Mouse (Mus musculus): Measurements from ENCODE around the gene Mocs3. TPM values are rescaled to one million over a fixed set of nuclear protein-coding genes. Genes with fewer than 3 reads are reported as not detected.

Gene Mocs3
- not detected in 2 replicates for polyA plus RNA-seq (2012; ENCODE audit: insufficient read depth, insufficient read length, low replicate concordance, missing spikeins)

DNA sequence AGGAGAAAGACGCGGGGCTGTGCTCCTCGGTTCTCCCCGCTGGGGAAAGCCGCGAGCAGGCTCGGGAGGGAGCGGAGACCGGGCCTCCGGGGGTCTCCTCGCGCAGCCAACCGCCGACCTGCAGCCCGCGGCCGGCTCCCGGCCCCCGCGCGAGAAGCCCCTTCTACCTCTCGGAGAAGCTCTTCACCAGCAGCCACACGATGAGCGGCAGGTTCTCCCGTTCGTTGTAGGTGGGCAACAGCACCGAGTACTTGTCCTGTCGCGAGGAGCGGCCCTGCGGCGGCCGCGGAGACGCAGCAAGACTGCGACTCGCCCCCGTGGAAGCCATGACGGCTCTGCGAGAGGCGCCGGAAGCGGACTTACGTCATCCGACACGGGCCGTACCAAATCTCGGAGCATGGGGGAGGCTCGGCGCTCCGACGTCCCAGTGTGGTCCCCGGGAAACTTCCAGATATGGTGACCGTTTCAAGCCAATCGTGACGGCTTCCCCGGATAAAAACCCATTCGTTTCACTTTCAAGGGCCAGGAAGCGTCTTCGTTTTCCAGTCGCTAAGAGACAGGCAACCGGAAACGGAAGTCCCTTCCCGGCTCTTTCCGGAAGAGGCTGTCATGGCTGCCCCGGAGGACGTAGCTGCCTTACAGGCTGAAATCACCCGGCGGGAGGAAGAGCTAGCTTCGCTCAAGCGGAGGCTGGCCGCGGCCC is at the start of gene Mocs3, which contains the start of the genes Gm20716 and Dpm1:
TSS of gene Mocs3 (plus strand) at position 597 of the 703 bp plus-strand sequence.
TSS of gene Gm20716 (minus strand) at position 339 of the 703 bp plus-strand sequence.
TSS of gene Dpm1 (minus strand) at position 566 of the 703 bp plus-strand sequence.
- Histone ChIP-seq H3K4me3 (ENCODE audit: insufficient read depth, low read depth, low read length) (peak within 1 kb of the TSS; percentile 65), H3K27ac (ENCODE audit: insufficient read depth, low read depth, low read length) (peak within 1 kb of the TSS; percentile 98), H3K4me1 (ENCODE audit: control insufficient read depth, insufficient read depth, low read length) (peaks cover 16% of the 10 kb centered on the region)
- TF ChIP-seq CTCF (IDR thresholded peaks at IDR 0.05; ENCODE audit: insufficient read depth, low read depth, low read length) (no peak), POLR2A (IDR thresholded peaks at IDR 0.05; ENCODE audit: insufficient read depth, low read depth, low read length) (peak; percentile 83)
- WGBS: under 1% methylated on average over 73 of the region's 73 CpGs

- Histone ChIP-seq H3K4me3 (ENCODE audit: insufficient read depth, low read depth, low read length) (no peak overlapping the region), H3K27ac (ENCODE audit: insufficient read depth, low read depth, low read length) (no peak overlapping the region), H3K4me1 (ENCODE audit: control insufficient read depth, insufficient read depth, low read length) (peaks cover 8% of the 10 kb centered on the region)
- TF ChIP-seq CTCF (IDR thresholded peaks at IDR 0.05; ENCODE audit: insufficient read depth, low read depth, low read length) (no peak), POLR2A (IDR thresholded peaks at IDR 0.05; ENCODE audit: insufficient read depth, low read depth, low read length) (no peak)
- 65% methylated on average over 2 of the region's 2 CpGs for WGBS
These were observed 38.6 kb upstream of the Mocs3 start for GRCm38 (mm10) chr2:168191856-168192255.

- Histone ChIP-seq H3K27ac (ENCODE audit: insufficient read depth, low read depth, low read length) (no peak overlapping the region), H3K4me3 (ENCODE audit: insufficient read depth, low read depth, low read length) (no peak overlapping the region), H3K4me1 (ENCODE audit: control insufficient read depth, insufficient read depth, low read length) (peaks cover 8% of the 10 kb centered on the region)
- WGBS: 56% methylated on average over 2 of the region's 2 CpGs
- TF ChIP-seq POLR2A (IDR thresholded peaks at IDR 0.05; ENCODE audit: insufficient read depth, low read depth, low read length) (no peak), CTCF (IDR thresholded peaks at IDR 0.05; ENCODE audit: insufficient read depth, low read depth, low read length) (no peak)
These were observed 36.7 kb upstream of the Mocs3 start for GRCm38 (mm10) chr2:168193685-168194084.

DNA sequence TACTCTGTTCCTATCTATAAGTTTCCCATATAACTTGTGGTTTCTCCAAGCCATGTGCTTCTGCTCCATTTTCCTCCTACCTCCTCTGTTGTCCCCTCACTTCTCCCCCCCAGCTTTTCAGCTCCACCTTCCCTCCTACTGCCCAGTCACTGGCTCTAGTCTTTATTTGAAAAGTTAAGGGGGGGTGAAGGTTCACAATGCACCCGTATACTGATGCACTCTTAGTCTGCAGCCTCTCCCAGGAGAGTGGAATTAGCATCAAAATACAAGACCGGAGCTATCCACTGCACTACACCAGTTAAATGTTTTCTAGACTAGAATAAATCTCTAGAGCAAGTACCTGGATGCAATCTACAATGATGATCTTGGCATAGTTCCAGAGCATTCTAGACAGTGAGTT is 34.7 kb upstream of the Mocs3 start:
- TF ChIP-seq CTCF (IDR thresholded peaks at IDR 0.05; ENCODE audit: insufficient read depth, low read depth, low read length): no peak
- TF ChIP-seq POLR2A (IDR thresholded peaks at IDR 0.05; ENCODE audit: insufficient read depth, low read depth, low read length): no peak
- WGBS: 24% methylated on average over 2 of the region's 2 CpGs
- Histone ChIP-seq H3K27ac (ENCODE audit: insufficient read depth, low read depth, low read length) (no peak overlapping the region), H3K4me3 (ENCODE audit: insufficient read depth, low read depth, low read length) (no peak overlapping the region), H3K4me1 (ENCODE audit: control insufficient read depth, insufficient read depth, low read length) (peaks cover 11% of the 10 kb centered on the region)

DNA sequence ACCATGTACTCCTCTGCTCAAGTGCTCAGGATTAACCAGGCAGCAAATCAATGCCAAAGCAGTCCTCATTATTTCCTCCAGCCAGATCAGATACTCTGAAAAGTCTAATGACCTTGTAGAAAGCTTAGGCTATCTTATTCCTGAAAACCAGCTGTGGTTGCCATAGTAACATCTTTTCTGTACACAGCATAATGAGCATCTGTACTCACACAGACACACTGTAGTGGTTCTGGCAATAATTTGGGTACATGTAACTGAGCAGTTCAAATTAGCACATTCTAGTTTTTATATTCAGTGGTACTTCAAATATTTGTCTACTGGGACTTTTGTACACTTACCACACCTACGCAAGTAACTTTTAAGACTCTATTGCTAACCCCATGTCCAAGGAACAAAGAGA is 32.0 kb upstream of the Mocs3 start:
- WGBS: 49% methylated on average over 1 of the region's 1 CpGs
- Histone ChIP-seq H3K27ac (ENCODE audit: insufficient read depth, low read depth, low read length) (no peak overlapping the region), H3K4me3 (ENCODE audit: insufficient read depth, low read depth, low read length) (no peak overlapping the region), H3K4me1 (ENCODE audit: control insufficient read depth, insufficient read depth, low read length) (peaks cover 7% of the 10 kb centered on the region; the same call in 1 of the 2 replicates)
- no peak for TF ChIP-seq CTCF (IDR thresholded peaks at IDR 0.05; ENCODE audit: insufficient read depth, low read depth, low read length)
- TF ChIP-seq POLR2A (IDR thresholded peaks at IDR 0.05; ENCODE audit: insufficient read depth, low read depth, low read length): no peak

DNA sequence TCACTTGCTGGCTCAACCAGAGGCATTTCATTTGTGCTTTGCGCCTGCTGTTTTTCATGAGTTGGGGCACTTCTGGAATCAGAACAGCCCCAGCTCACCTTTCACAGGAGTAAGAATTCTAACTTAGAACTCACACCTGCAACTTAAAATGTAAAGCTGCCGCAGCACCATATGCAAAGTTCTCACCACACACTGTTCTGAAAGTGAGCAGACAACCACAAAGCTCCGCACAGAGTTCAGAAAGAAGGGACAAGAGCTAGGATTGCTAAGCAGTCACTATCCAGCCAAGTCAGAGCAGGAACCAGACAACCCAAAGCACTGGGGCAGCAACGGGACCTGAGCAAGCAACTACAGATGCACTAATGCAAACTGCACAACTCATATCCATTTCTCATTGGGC is 30.9 kb upstream of the Mocs3 start:
- Histone ChIP-seq H3K27ac (ENCODE audit: insufficient read depth, low read depth, low read length) (no peak overlapping the region), H3K4me1 (ENCODE audit: control insufficient read depth, insufficient read depth, low read length) (peaks cover 9% of the 10 kb centered on the region; the same call in 1 of the 2 replicates), H3K4me3 (ENCODE audit: insufficient read depth, low read depth, low read length) (no peak overlapping the region)
- TF ChIP-seq CTCF (IDR thresholded peaks at IDR 0.05; ENCODE audit: insufficient read depth, low read depth, low read length) (no peak), POLR2A (IDR thresholded peaks at IDR 0.05; ENCODE audit: insufficient read depth, low read depth, low read length) (no peak)
- WGBS: 53% methylated on average over 4 of the region's 4 CpGs

GRCm38 (mm10) chr2:168200014-168200691 is 30.3 kb upstream of the Mocs3 start:
- H3K4me1 ChIP-seq (ENCODE audit: control insufficient read depth, insufficient read depth, low read length): peaks cover 11% of the 10 kb centered on the region; the same call in 1 of the 2 replicates
- H3K4me3 ChIP-seq (ENCODE audit: insufficient read depth, low read depth, low read length): no peak overlapping the region
- 70% methylated on average over 4 of the region's 5 CpGs for WGBS
- H3K27ac ChIP-seq (ENCODE audit: insufficient read depth, low read depth, low read length): no peak overlapping the region
- TF ChIP-seq CTCF (IDR thresholded peaks at IDR 0.05; ENCODE audit: insufficient read depth, low read depth, low read length) (no peak), POLR2A (IDR thresholded peaks at IDR 0.05; ENCODE audit: insufficient read depth, low read depth, low read length) (no peak)

DNA sequence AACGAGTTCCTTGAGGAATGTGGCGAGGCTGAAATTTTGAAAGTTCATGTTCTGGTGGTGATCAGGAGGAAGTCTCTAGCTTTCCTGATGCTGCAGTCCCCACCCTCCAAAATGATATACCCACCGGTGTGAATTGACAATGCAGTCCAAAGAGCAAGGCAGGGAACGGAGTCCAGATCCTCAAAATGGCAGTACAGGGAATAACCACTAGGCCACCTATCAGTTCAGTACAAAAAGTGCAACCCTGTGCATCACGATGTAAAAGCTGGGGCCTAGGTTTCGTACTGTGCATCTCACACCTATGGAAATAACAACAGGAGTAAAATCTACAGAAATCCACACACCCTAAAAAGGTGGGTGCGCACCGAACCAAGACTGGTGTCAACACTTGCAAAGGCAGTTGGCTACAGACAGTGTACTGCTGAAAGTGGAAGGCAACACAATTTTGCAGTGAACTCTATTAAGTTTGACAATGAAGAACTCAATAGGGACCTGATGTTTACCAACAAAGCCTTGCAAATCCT is 25.9 kb upstream of the Mocs3 start:
- Histone ChIP-seq H3K4me1 (ENCODE audit: control insufficient read depth, insufficient read depth, low read length) (peaks cover 12% of the 10 kb centered on the region), H3K27ac (ENCODE audit: insufficient read depth, low read depth, low read length) (no peak overlapping the region), H3K4me3 (ENCODE audit: insufficient read depth, low read depth, low read length) (peak overlapping the region; percentile 92; the same call in 1 of the 2 replicates)
- TF ChIP-seq POLR2A (IDR thresholded peaks at IDR 0.05; ENCODE audit: insufficient read depth, low read depth, low read length): no peak
- TF ChIP-seq CTCF (IDR thresholded peaks at IDR 0.05; ENCODE audit: insufficient read depth, low read depth, low read length): no peak
- 47% methylated on average over 8 of the region's 8 CpGs for WGBS

- 2% methylated on average over 6 of the region's 6 CpGs for WGBS
- H3K27ac ChIP-seq (ENCODE audit: insufficient read depth, low read depth, low read length): no peak overlapping the region
- H3K4me1 ChIP-seq (ENCODE audit: control insufficient read depth, insufficient read depth, low read length): peaks cover 8% of the 10 kb centered on the region
- peak; percentile 93 for TF ChIP-seq CTCF (IDR thresholded peaks at IDR 0.05; ENCODE audit: insufficient read depth, low read depth, low read length)
- no peak for TF ChIP-seq POLR2A (IDR thresholded peaks at IDR 0.05; ENCODE audit: insufficient read depth, low read depth, low read length)
- H3K4me3 ChIP-seq (ENCODE audit: insufficient read depth, low read depth, low read length): peak overlapping the region; percentile 92
These were observed 25.2 kb upstream of the Mocs3 start for GRCm38 (mm10) chr2:168205265-168205664.
